Mouse (Mus musculus) mesoderm, embryonic 11.5 days (tissue): ENCODE measurements around the gene Cfap57.
"Not testable (repeated sequence)": the region's sequence is repeated elsewhere in the genome, so short reads cannot be mapped to it uniquely, and the experiment has no call there.

Experiments
- DNase-seq: peaks from one replicate; pipeline ENCODE4 v3.0.0-alpha.2; 2012; ENCODE audit warnings: low read depth, low spot score

The Cfap57 gene

GRCm38 (mm10) chr4:118518208-118518607 lies 102.4 kb downstream of the Cfap57 start:
- DNase-seq = no peak

- DNase-seq = no peak
These were observed 103.0 kb downstream of the Cfap57 start for GRCm38 (mm10) chr4:118517497-118518146.

- peak; percentile 27 for DNase-seq
These were observed 103.7 kb downstream of the Cfap57 start for GRCm38 (mm10) chr4:118516699-118517496.

- DNase-seq = no peak
These were observed 111.5 kb downstream of the Cfap57 start for GRCm38 (mm10) chr4:118509050-118509449.

- DNase-seq = not testable (repeated sequence)
These were observed 113.4 kb downstream of the Cfap57 start for GRCm38 (mm10) chr4:118507171-118507570.

- DNase-seq = no peak
These were observed 115.0 kb downstream of the Cfap57 start for GRCm38 (mm10) chr4:118505551-118505950.
